Mouse (Mus musculus) forebrain, postnatal 0 days (tissue): ENCODE measurements around the gene Dpf1. TPM values are rescaled to one million over a fixed set of nuclear protein-coding genes. Genes with fewer than 3 reads are reported as not detected.

Experiments
- ATAC-seq: fragments of 200-750 bp; cut with Nextera tagmentation; 2 replicates; pipeline ENCODE4 v1.8.0; 2017; ENCODE audit warnings: mild to moderate bottlenecking, moderate library complexity
- DNase-seq: peaks from one replicate; pipeline ENCODE4 v3.0.0-alpha.2; 2015
- H3K27ac ChIP-seq: fragments of 300-500 bp; sonication (generic); 2 replicates; pipeline ENCODE4 v1.5.1; 2014; ENCODE audit warnings: low read depth, mild to moderate bottlenecking, antibody characterized with exemption, low read length, moderate library complexity, mixed read lengths
- H3K27me3 ChIP-seq: fragments of 300-500 bp; sonication (generic); 2 replicates; pipeline ENCODE4 v1.6.1; 2014; ENCODE audit warnings: mild to moderate bottlenecking, low read length, mixed read lengths; ENCODE audit not compliant: insufficient read depth
- H3K36me3 ChIP-seq: fragments of 300-500 bp; sonication (generic); 2 replicates; pipeline ENCODE4 v1.6.1; 2014; ENCODE audit warnings: mild to moderate bottlenecking, moderate library complexity; ENCODE audit not compliant: insufficient read depth
- H3K4me1 ChIP-seq: fragments of 300-500 bp; sonication (generic); 2 replicates; pipeline ENCODE4 v1.6.1; 2014; ENCODE audit warnings: antibody characterized with exemption; ENCODE audit not compliant: insufficient read depth
- H3K4me2 ChIP-seq: fragments of 300-500 bp; sonication (generic); 2 replicates; pipeline ENCODE4 v1.6.1; 2014; ENCODE audit warnings: low read depth, mild to moderate bottlenecking, moderate library complexity
- H3K4me3 ChIP-seq: fragments of 300-500 bp; sonication (generic); 2 replicates; pipeline ENCODE4 v1.5.1; 2014; ENCODE audit warnings: low read depth, low read length, mixed read lengths
- H3K9ac ChIP-seq: fragments of 300-500 bp; sonication (generic); 2 replicates; pipeline ENCODE4 v1.6.1; 2014; ENCODE audit warnings: mild to moderate bottlenecking
- H3K9me3 ChIP-seq: fragments of 300-500 bp; sonication (generic); 2 replicates; pipeline ENCODE4 v1.6.1; 2016; ENCODE audit warnings: low read length
- CTCF ChIP-seq: sonication (generic); IDR thresholded peaks from 2 replicates; pipeline ENCODE4 v1.5.1; 2016; ENCODE audit warnings: antibody characterized with exemption, control low read depth, low read depth
- WGBS: fragments of 180-500 bp; shearing (Covaris S2); extraction: QIAGEN DNeasy Blood & Tissue Kit; methylation state at CpG from one replicate; pipeline ENCODE4 v1.1.7; 2014; 5-methylcytosine and 5-hydroxymethylcytosine counted together
- polyA plus RNA-seq: library from polyadenylated mRNA; unstranded; fragments of >200 nt; fragmentation: Nextera tagmentation; extraction: Ambion mirVana; gene quantifications from 2 replicates; pipeline ENCODE4 v1.2.1, GENCODE M21; 2015
- total RNA-seq: library from RNA; depleted of rRNA; stranded (reverse); fragments of >200 nt; gene quantifications from 2 replicates; pipeline ENCODE4 v1.2.3, GENCODE M21; 2014

Gene Dpf1
- total and polyA plus RNA-seq, 2 experiments from 2014 or later, result 243 to 246 TPM

GRCm38 (mm10) chr7:29288942-29289638 lies 14.7 kb upstream of the Dpf1 start, which contains the start of gene Ppp1r14a:
TSS of gene Ppp1r14a (plus strand) at chr7:29289308.
- Histone ChIP-seq H3K27me3 (no peaks in the 10 kb centered on the region), H3K4me2 (peak within 1 kb of the TSS; percentile 77), H3K4me3 (peak within 1 kb of the TSS; percentile 45), H3K9ac (peak within 1 kb of the TSS; percentile 46), H3K27ac (no peak within 1 kb of the TSS), H3K4me1 (0 out of 2 replicates have a peak, but pooled peaks cover 5% of the 10 kb centered on the region), H3K9me3 (no peaks in the 10 kb centered on the region), H3K36me3 (no peaks in the 10 kb centered on the region)
- TF ChIP-seq CTCF, result peak; percentile 80
- 2% methylated on average over 53 of the region's 59 CpGs for WGBS
- DNase-seq, result peak; percentile 69
- ATAC-seq, result peak; percentile 40; the same call in 1 of the 2 replicates

GRCm38 (mm10) chr7:29289856-29290255 lies 13.9 kb upstream of the Dpf1 start:
- no peak overlapping the region for H3K4me2 ChIP-seq
- H3K4me3 ChIP-seq, result no peak overlapping the region; the same call in 1 of the 2 replicates

GRCm38 (mm10) chr7:29290691-29291485 lies 12.9 kb upstream of the Dpf1 start:
- 42% methylated on average over 11 of the region's 11 CpGs for WGBS
- ATAC-seq, result no peak
- H3K9ac ChIP-seq, result no peak overlapping the region
- H3K27ac ChIP-seq, result peak overlapping the region; percentile 5; the same call in 1 of the 2 replicates
- no peaks in the 10 kb centered on the region for H3K36me3 ChIP-seq
- H3K4me1 ChIP-seq, result 0 out of 2 replicates have a peak, but pooled peaks cover 5% of the 10 kb centered on the region
- DNase-seq, result no peak
- H3K4me2 ChIP-seq, result no peak overlapping the region
- no peaks in the 10 kb centered on the region for H3K9me3 ChIP-seq
- no peak for TF ChIP-seq CTCF
- no peaks in the 10 kb centered on the region for H3K27me3 ChIP-seq
- H3K4me3 ChIP-seq, result no peak overlapping the region

More at GRCm38 (mm10) chr7:29289856-29290255, 13.9 kb upstream of the Dpf1 start:
- Histone ChIP-seq H3K9ac (no peak overlapping the region), H3K36me3 (no peaks in the 10 kb centered on the region), H3K27me3 (no peaks in the 10 kb centered on the region), H3K9me3 (no peaks in the 10 kb centered on the region), H3K4me1 (0 out of 2 replicates have a peak, but pooled peaks cover 5% of the 10 kb centered on the region), H3K27ac (no peak overlapping the region)
- no peak for ATAC-seq
- no peak for DNase-seq
- WGBS, result 78% methylated on average over 6 of the region's 6 CpGs
- no peak for TF ChIP-seq CTCF

GRCm38 (mm10) chr7:29291616-29292457 lies 11.9 kb upstream of the Dpf1 start:
- Histone ChIP-seq H3K9me3 (no peaks in the 10 kb centered on the region), H3K4me3 (no peak overlapping the region), H3K4me2 (no peak overlapping the region), H3K9ac (no peak overlapping the region; the same call in 1 of the 2 replicates), H3K27ac (peak overlapping the region; percentile 45; the same call in 1 of the 2 replicates), H3K27me3 (no peaks in the 10 kb centered on the region), H3K36me3 (no peaks in the 10 kb centered on the region), H3K4me1 (0 out of 2 replicates have a peak, but pooled peaks cover 5% of the 10 kb centered on the region)
- no peak for DNase-seq
- no peak for TF ChIP-seq CTCF
- 30% methylated on average over 6 of the region's 7 CpGs for WGBS
- peak; percentile 21; the same call in 1 of the 2 replicates for ATAC-seq

- Histone ChIP-seq H3K27me3 (no peaks in the 10 kb centered on the region), H3K4me2 (no peak overlapping the region), H3K9me3 (no peaks in the 10 kb centered on the region), H3K4me3 (no peak overlapping the region), H3K36me3 (no peaks in the 10 kb centered on the region), H3K9ac (no peak overlapping the region; the same call in 1 of the 2 replicates), H3K27ac (0 out of 2 replicates have a peak overlapping the region, but pooled peaks have one; percentile 40), H3K4me1 (0 out of 2 replicates have a peak, but pooled peaks cover 5% of the 10 kb centered on the region)
- no peak for ATAC-seq
- no peak for DNase-seq
- WGBS, result 28% methylated on average over 8 of the region's 8 CpGs
- no peak for TF ChIP-seq CTCF
Observed at GRCm38 (mm10) chr7:29292458-29293098, 11.2 kb upstream of the Dpf1 start.
